Mouse (Mus musculus) embryonic facial prominence, embryonic 13.5 days (tissue): Measurements from ENCODE around the gene Ubxn1. TPM values are rescaled to one million over a fixed set of nuclear protein-coding genes. Genes with fewer than 3 reads are reported as not detected.
A peak's percentile ranks its signal among the peaks of the same experiment; 100 is the strongest.
"Not testable (repeated sequence)": the region's sequence is repeated elsewhere in the genome, so short reads cannot be mapped to it uniquely, and the experiment has no call there.

Experiments
- ATAC-seq: fragments of 200-750 bp; cut with Nextera tagmentation; 2 replicates; pipeline ENCODE4 v1.8.0; 2017; ENCODE audit warnings: low read depth; ENCODE audit not compliant: insufficient number of reproducible peaks, insufficient read depth, low FRiP score, low TSS enrichment
- H3K27ac ChIP-seq: fragments of 300-500 bp; sonication (generic); 2 replicates; pipeline ENCODE4 v1.5.1; 2015; ENCODE audit warnings: moderate library complexity, mild to moderate bottlenecking, inconsistent platforms
- H3K27me3 ChIP-seq: fragments of 300-500 bp; sonication (generic); 2 replicates; pipeline ENCODE4 v1.6.1; 2015; ENCODE audit warnings: mild to moderate bottlenecking, inconsistent platforms
- H3K36me3 ChIP-seq: fragments of 300-500 bp; sonication (generic); 2 replicates; pipeline ENCODE4 v1.6.1; 2015; ENCODE audit warnings: mild to moderate bottlenecking, inconsistent platforms
- H3K4me1 ChIP-seq: fragments of 300-500 bp; sonication (generic); 2 replicates; pipeline ENCODE4 v1.6.1; 2015; ENCODE audit warnings: inconsistent platforms
- H3K4me2 ChIP-seq: fragments of 300-500 bp; sonication (generic); 2 replicates; pipeline ENCODE4 v1.6.1; 2015; ENCODE audit warnings: moderate library complexity, mild to moderate bottlenecking, inconsistent platforms
- H3K4me3 ChIP-seq: fragments of 300-500 bp; sonication (generic); 2 replicates; pipeline ENCODE4 v1.5.1; 2015; ENCODE audit warnings: mild to moderate bottlenecking, inconsistent platforms
- H3K9ac ChIP-seq: fragments of 300-500 bp; sonication (generic); 2 replicates; pipeline ENCODE4 v1.6.1; 2015; ENCODE audit warnings: mild to moderate bottlenecking, inconsistent platforms
- H3K9me3 ChIP-seq: fragments of 300-500 bp; sonication (generic); 2 replicates; pipeline ENCODE4 v1.6.1; 2016; ENCODE audit warnings: inconsistent platforms
- WGBS: fragments of 180-500 bp; shearing (Covaris S2); methylation state at CpG from one replicate; pipeline ENCODE4 v1.1.7; 2015; ENCODE audit warnings: mixed read lengths; 5-methylcytosine and 5-hydroxymethylcytosine counted together
- polyA plus RNA-seq: library from polyadenylated mRNA; unstranded; fragments of >200 nt; fragmentation: Nextera tagmentation; extraction: Ambion mirVana; gene quantifications from 2 replicates; pipeline ENCODE4 v1.2.1, GENCODE M21; 2015

Gene Ubxn1
- polyA plus RNA-seq, 1 experiment from 2014 or later: 189 TPM

GRCm38 (mm10) chr19:8864265-8864664 is 7.0 kb upstream of the Ubxn1 start:
- H3K9ac ChIP-seq: no peak overlapping the region
- H3K4me1 ChIP-seq: no peaks in the 10 kb centered on the region
- H3K4me2 ChIP-seq: no peak overlapping the region
- no peak overlapping the region for H3K4me3 ChIP-seq
- ATAC-seq: no peak
- no peaks in the 10 kb centered on the region for H3K9me3 ChIP-seq
- H3K27ac ChIP-seq: no peak overlapping the region
- 85% methylated on average over 6 of the region's 6 CpGs for WGBS
- no peaks in the 10 kb centered on the region for H3K27me3 ChIP-seq
- no peaks in the 10 kb centered on the region for H3K36me3 ChIP-seq

- not testable (repeated sequence) for ATAC-seq
- peak overlapping the region; percentile 83; the same call in 1 of the 2 replicates for H3K4me3 ChIP-seq
Measured at GRCm38 (mm10) chr19:8870381-8870780, 915 bp upstream of the Ubxn1 start.

GRCm38 (mm10) chr19:8870838-8871237 is 458 bp upstream of the Ubxn1 start:
- no peaks in the 10 kb centered on the region for H3K27me3 ChIP-seq
- H3K36me3 ChIP-seq: peaks cover 28% of the 10 kb centered on the region
- H3K9me3 ChIP-seq: no peaks in the 10 kb centered on the region
- peaks cover 12% of the 10 kb centered on the region for H3K4me1 ChIP-seq
- H3K4me3 ChIP-seq: peak overlapping the region; percentile 83
- peak overlapping the region; percentile 85 for H3K4me2 ChIP-seq
- peak overlapping the region; percentile 73 for H3K27ac ChIP-seq
- peak overlapping the region; percentile 92 for H3K9ac ChIP-seq
- 55% methylated on average over 9 of the region's 9 CpGs for WGBS
- ATAC-seq: no peak

More at GRCm38 (mm10) chr19:8870381-8870780, 915 bp upstream of the Ubxn1 start:
- not testable (repeated sequence) for H3K27ac ChIP-seq, H3K27me3 ChIP-seq, H3K9me3 ChIP-seq, H3K9ac ChIP-seq
- Histone ChIP-seq H3K4me2 (peak overlapping the region; percentile 85), H3K36me3 (peaks cover 24% of the 10 kb centered on the region), H3K4me1 (peaks cover 12% of the 10 kb centered on the region)
- 76% methylated on average over 3 of the region's 3 CpGs for WGBS

- peak overlapping the region; percentile 92 for H3K9ac ChIP-seq
- H3K9me3 ChIP-seq: no peaks in the 10 kb centered on the region
- H3K4me3 ChIP-seq: peak overlapping the region; percentile 83
- H3K27me3 ChIP-seq: no peaks in the 10 kb centered on the region
- no peak for ATAC-seq
- peak overlapping the region; percentile 73; the same call in 1 of the 2 replicates for H3K27ac ChIP-seq
- peak overlapping the region; percentile 85 for H3K4me2 ChIP-seq
- 72% methylated on average over 10 of the region's 10 CpGs for WGBS
- peaks cover 41% of the 10 kb centered on the region for H3K36me3 ChIP-seq
- H3K4me1 ChIP-seq: peaks cover 12% of the 10 kb centered on the region
Measured at GRCm38 (mm10) chr19:8872266-8872840, 1.1 kb downstream of the Ubxn1 start.

- no peak overlapping the region for H3K4me3 ChIP-seq
Measured at GRCm38 (mm10) chr19:8875031-8875430, 3.7 kb downstream of the Ubxn1 start.

GRCm38 (mm10) chr19:8880311-8881033 is 9.2 kb downstream of the Ubxn1 start, which contains the start of gene Uqcc3:
Uqcc3 (minus strand) TSS chr19:8880923.
- peak; percentile 91 for ATAC-seq
- WGBS: under 1% methylated on average over 42 of the region's 42 CpGs
- peak within 1 kb of the TSS; percentile 86 for H3K4me3 ChIP-seq
- no peaks in the 10 kb centered on the region for H3K27me3 ChIP-seq
- peaks cover 9% of the 10 kb centered on the region for H3K4me1 ChIP-seq
- H3K9me3 ChIP-seq: no peaks in the 10 kb centered on the region
- peaks cover 30% of the 10 kb centered on the region for H3K36me3 ChIP-seq
- peak within 1 kb of the TSS; percentile 83 for H3K27ac ChIP-seq
- H3K4me2 ChIP-seq: peak within 1 kb of the TSS; percentile 87
- peak within 1 kb of the TSS; percentile 93 for H3K9ac ChIP-seq

More at GRCm38 (mm10) chr19:8875031-8875430, 3.7 kb downstream of the Ubxn1 start:
- H3K27ac ChIP-seq: no peak overlapping the region
- ATAC-seq: no peak
- H3K9me3 ChIP-seq: no peaks in the 10 kb centered on the region
- H3K4me1 ChIP-seq: peaks cover 19% of the 10 kb centered on the region
- peaks cover 55% of the 10 kb centered on the region for H3K36me3 ChIP-seq
- no peak overlapping the region for H3K4me2 ChIP-seq
- no peaks in the 10 kb centered on the region for H3K27me3 ChIP-seq
- WGBS: 92% methylated on average over 7 of the region's 7 CpGs
- H3K9ac ChIP-seq: no peak overlapping the region

GRCm38 (mm10) chr19:8881034-8881392 is 9.7 kb downstream of the Ubxn1 start:
- H3K4me2 ChIP-seq: peak overlapping the region; percentile 87
- peak overlapping the region; percentile 86 for H3K4me3 ChIP-seq
- no peaks in the 10 kb centered on the region for H3K9me3 ChIP-seq
- H3K9ac ChIP-seq: peak overlapping the region; percentile 93
- 20% methylated on average over 3 of the region's 3 CpGs for WGBS
- ATAC-seq: no peak
- no peaks in the 10 kb centered on the region for H3K27me3 ChIP-seq
- H3K4me1 ChIP-seq: peaks cover 9% of the 10 kb centered on the region
- no peak overlapping the region for H3K27ac ChIP-seq
- peaks cover 25% of the 10 kb centered on the region for H3K36me3 ChIP-seq

- no peak for ATAC-seq
Measured at GRCm38 (mm10) chr19:8883616-8884015, 12.3 kb downstream of the Ubxn1 start, which contains the start of the genes Lbhd1 and Gm49403. Lbhd1 (plus strand) TSS chr19:8883732. Gm49403 (plus strand) TSS chr19:8883930.

GRCm38 (mm10) chr19:8886916-8887584 is 15.8 kb downstream of the Ubxn1 start:
- Histone ChIP-seq H3K36me3 (peaks cover 16% of the 10 kb centered on the region), H3K4me3 (peak overlapping the region; percentile 71), H3K9ac (peak overlapping the region; percentile 93; the same call in 1 of the 2 replicates), H3K4me2 (peak overlapping the region; percentile 67), H3K27ac (peak overlapping the region; percentile 91), H3K27me3 (no peaks in the 10 kb centered on the region), H3K9me3 (no peaks in the 10 kb centered on the region), H3K4me1 (peaks cover 17% of the 10 kb centered on the region)
- 45% methylated on average over 1 of the region's 1 CpGs for WGBS
- no peak for ATAC-seq

More at GRCm38 (mm10) chr19:8883616-8884015, 12.3 kb downstream of the Ubxn1 start, which contains the start of the genes Lbhd1 and Gm49403:
- Histone ChIP-seq H3K4me2 (no peak within 1 kb of the TSS), H3K4me1 (peaks cover 19% of the 10 kb centered on the region), H3K9me3 (no peaks in the 10 kb centered on the region), H3K4me3 (no peak within 1 kb of the TSS), H3K27ac (no peak within 1 kb of the TSS), H3K36me3 (peaks cover 10% of the 10 kb centered on the region), H3K9ac (no peak within 1 kb of the TSS), H3K27me3 (no peaks in the 10 kb centered on the region)
- 79% methylated on average over 3 of the region's 3 CpGs for WGBS

- 14% methylated on average over 19 of the region's 19 CpGs for WGBS
- Histone ChIP-seq H3K4me1 (peaks cover 17% of the 10 kb centered on the region), H3K27me3 (no peaks in the 10 kb centered on the region), H3K4me2 (peak overlapping the region; percentile 67), H3K27ac (peak overlapping the region; percentile 91), H3K9me3 (no peaks in the 10 kb centered on the region), H3K9ac (peak overlapping the region; percentile 93), H3K36me3 (peaks cover 16% of the 10 kb centered on the region), H3K4me3 (peak overlapping the region; percentile 71)
- no peak for ATAC-seq
Measured at GRCm38 (mm10) chr19:8887585-8888463, 16.5 kb downstream of the Ubxn1 start.
